Mouse (Mus musculus): ENCODE results near the gene Tmprss6.

- TF ChIP-seq POLR2A (IDR thresholded peaks at IDR 0.05; ENCODE audit: control insufficient read depth, low read depth, low read length) (no peak), CTCF (IDR thresholded peaks at IDR 0.05; ENCODE audit: control insufficient read depth, insufficient read depth, insufficient replicate concordance, low read depth, low read length) (no peak)
Measured at GRCm38 (mm10) chr15:78452929-78453328, 15.5 kb downstream of the Tmprss6 start.
